Mouse (Mus musculus) bone marrow macrophage, adult 2 months (primary cell): ENCODE data around the gene Crat.

Experiments
- CTCF ChIP-seq: IDR thresholded peaks from 2 replicates; pipeline ENCODE4 v1.5.1; 2012; ENCODE audit warnings: low read depth, mild to moderate bottlenecking, low read length, moderate library complexity
- POLR2A ChIP-seq: IDR thresholded peaks from 2 replicates; pipeline ENCODE4 v1.6.1; 2012; ENCODE audit warnings: mild to moderate bottlenecking, low read depth, low read length, borderline replicate concordance

DNA sequence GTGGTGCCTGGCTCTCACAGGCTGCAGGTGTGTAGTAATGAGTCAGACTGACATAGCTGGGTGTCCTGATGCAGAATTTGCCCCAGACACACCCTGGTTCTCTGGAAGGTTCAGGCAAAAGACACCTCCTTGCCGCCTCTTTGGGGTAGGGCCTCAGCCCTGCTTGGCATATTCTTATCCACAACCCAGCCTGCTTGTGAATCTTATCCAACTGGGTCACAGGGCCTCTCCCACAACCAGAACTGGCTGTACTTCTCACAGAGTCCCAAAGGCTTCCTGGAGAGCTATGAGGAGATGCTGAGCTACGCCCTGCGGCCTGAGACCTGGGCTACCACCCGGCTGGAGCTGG, 34.3 kb downstream of the Crat start:
- TF ChIP-seq CTCF (no peak), POLR2A (no peak)
